9 mouse cellular contexts compared by ENCODE assay signal in genomic region chr7:27449256-27449862, GRCm38 (mm10). TPM values are rescaled to one million over a fixed set of nuclear protein-coding genes. Genes with fewer than 3 reads are reported as not detected.
DNase-seq lines count a peak whose midpoint lies in the region; ATAC-seq lines count a peak whose summit lies in the region.
"Had no signal": no experiment of that assay in that cellular context is flagged by ENCODE, and none has a peak within 500 bp of the region (broad histone marks: within the 10 kb centered on the region; RNA-seq: fewer than 3 reads in every experiment).

No protein-coding gene starts in this region.

- peaks cover 23% of the 10 kb centered on the region for H3K27me3 ChIP-seq in midbrain, embryonic 11.5 days (ENCODE audit: control insufficient read depth, insufficient read depth, low read length)
- no peaks in the 10 kb centered on the region; the same call in 1 of the 2 replicates for H3K27me3 ChIP-seq in midbrain, embryonic 15.5 days (replicated peaks)
- peaks cover 28% of the 10 kb centered on the region for H3K27me3 ChIP-seq in intestine, embryonic 14.5 days (replicated peaks; ENCODE audit: control insufficient read depth, insufficient read depth, low read length)

- H3K4me3 ChIP-seq in midbrain, embryonic 11.5 days (ENCODE audit: low read depth, low read length), result no peak overlapping the region
- H3K4me3 ChIP-seq in midbrain, embryonic 15.5 days, result no peak overlapping the region
- no peak overlapping the region for H3K4me3 ChIP-seq in intestine, embryonic 14.5 days (ENCODE audit: low read depth, low read length)

- peaks cover 11% of the 10 kb centered on the region for H3K4me1 ChIP-seq in midbrain, embryonic 11.5 days (ENCODE audit: control insufficient read depth, insufficient read depth, low read length)
- H3K4me1 ChIP-seq in midbrain, embryonic 15.5 days, result peaks cover 16% of the 10 kb centered on the region
- peaks cover 14% of the 10 kb centered on the region for H3K4me1 ChIP-seq in intestine, embryonic 14.5 days (replicated peaks; ENCODE audit: control insufficient read depth, insufficient read depth, low read length)

- peak; percentile 94 for DNase-seq in midbrain, embryonic 11.5 days (ENCODE audit: low spot score, missing footprints)
- DNase-seq in c-Kit-negative CD71-positive TER-119-positive erythroid progenitor cells, embryonic 14.5 days (ENCODE audit: low read depth, low spot score), result peak; percentile 83
- peak; percentile 48 to 67 for DNase-seq in frontal cortex, postnatal 36 days (ENCODE audit: low spot score in 2 of 2)
- DNase-seq in intestine, embryonic 14.5 days (ENCODE audit: low spot score), result peak; percentile 88
- peak; percentile 40 to 61 for DNase-seq in left cerebral cortex, postnatal 36 days (ENCODE audit: low spot score in 2 of 2)
- DNase-seq in thymus, adult 18-20 months, result peak; percentile 11 to 34

- intact Hi-C loops in left cerebral cortex, postnatal 36 days (cut with DNase I), result loop anchor here (5.0 kb wide), 2 partner anchors 93 to 112 kb away; partner anchors contain the start of gene Ltbp4

- H3K27ac ChIP-seq in midbrain, embryonic 11.5 days (ENCODE audit: low read depth, low read length), result no peak overlapping the region
- H3K27ac ChIP-seq in midbrain, embryonic 15.5 days, result no peak overlapping the region
- H3K27ac ChIP-seq in intestine, embryonic 14.5 days (ENCODE audit: low read depth), result no peak overlapping the region
- H3K27ac ChIP-seq: embryonic facial prominence, embryonic 15.5 days had no signal

- ATAC-seq in midbrain, embryonic 11.5 days (ENCODE audit: low FRiP score), result no peak
- ATAC-seq in midbrain, embryonic 15.5 days (replicated peaks), result no peak
- no peak for ATAC-seq in intestine, embryonic 14.5 days (replicated peaks; ENCODE audit: low FRiP score, low TSS enrichment, low read depth)
- peak; percentile 11; the same call in 1 of the 2 replicates for ATAC-seq in megakaryocyte-erythroid progenitor cell, adult 5-6 weeks (replicated peaks; ENCODE audit: low FRiP score, low TSS enrichment, poor library complexity, severe bottlenecking)

- no peak overlapping the region for H3K9ac ChIP-seq in midbrain, embryonic 11.5 days (ENCODE audit: low read length)
- no peak overlapping the region for H3K9ac ChIP-seq in midbrain, embryonic 15.5 days
- no peak overlapping the region for H3K9ac ChIP-seq in intestine, embryonic 14.5 days (ENCODE audit: low read length)
- H3K9ac ChIP-seq: embryonic facial prominence, embryonic 15.5 days had no signal

- no peaks in the 10 kb centered on the region for H3K36me3 ChIP-seq in midbrain, embryonic 11.5 days (ENCODE audit: control insufficient read depth, insufficient read depth, low read length)
- no peaks in the 10 kb centered on the region for H3K36me3 ChIP-seq in midbrain, embryonic 15.5 days (replicated peaks)
- no peaks in the 10 kb centered on the region for H3K36me3 ChIP-seq in intestine, embryonic 14.5 days (ENCODE audit: control insufficient read depth, insufficient read depth, low read length)
- H3K36me3 ChIP-seq: embryonic facial prominence, embryonic 15.5 days had no signal

- 62% methylated on average over 10 of the region's 10 CpGs for WGBS in midbrain, embryonic 11.5 days
- 63% methylated on average over 10 of the region's 10 CpGs for WGBS in midbrain, embryonic 15.5 days
- whole genome bisulfite sequencing in intestine, embryonic 14.5 days, result 58% methylated on average over 10 of the region's 10 CpGs

- no peak overlapping the region for H3K4me2 ChIP-seq in midbrain, embryonic 11.5 days
- H3K4me2 ChIP-seq in midbrain, embryonic 15.5 days, result no peak overlapping the region
- no peak overlapping the region for H3K4me2 ChIP-seq in intestine, embryonic 14.5 days (ENCODE audit: low read length)

- no peaks in the 10 kb centered on the region for H3K9me3 ChIP-seq in midbrain, embryonic 11.5 days (ENCODE audit: control insufficient read depth, low read length)
- no peaks in the 10 kb centered on the region for H3K9me3 ChIP-seq in midbrain, embryonic 15.5 days
- no peaks in the 10 kb centered on the region for H3K9me3 ChIP-seq in intestine, embryonic 14.5 days (ENCODE audit: control insufficient read depth, low read length)
- H3K9me3 ChIP-seq: embryonic facial prominence, embryonic 15.5 days had no signal

RNA-seq across cellular contexts. Expression of gene Blvrb, which starts 1.6 kb away (rescaled TPM):
- 33.1 and 39.5 TPM in 2 replicates for polyA plus RNA-seq in midbrain, embryonic 11.5 days (2014; fragmentation: Nextera tagmentation; extraction: Ambion mirVana)
- polyA plus RNA-seq in midbrain, embryonic 15.5 days (2015; fragmentation: Nextera tagmentation; extraction: Ambion mirVana), result 17.9 and 19.5 TPM in 2 replicates
- 52.3 and 54.0 TPM in 2 replicates for polyA plus RNA-seq in intestine, embryonic 14.5 days (2014; fragmentation: Nextera tagmentation; extraction: Ambion mirVana)
- total RNA-seq in left cerebral cortex, postnatal 36 days (2021), result 10 to 100 TPM; 17.0 to 18.0 TPM
- 667 and 741 TPM in 2 replicates for total RNA-seq in megakaryocyte-erythroid progenitor cell, adult 5-6 weeks (2014; fragmentation: Nextera tagmentation)
- 183 and 213 TPM in 2 replicates for total RNA-seq in megakaryocyte-erythroid progenitor cell, adult 5-6 weeks (2017)

RNA-seq across cellular contexts. Expression of gene Sptbn4, which starts 1.9 kb away (rescaled TPM):
- polyA plus RNA-seq in midbrain, embryonic 11.5 days (2014; fragmentation: Nextera tagmentation; extraction: Ambion mirVana), result 0.08 and 0.31 TPM in 2 replicates
- 4.0 and 4.4 TPM in 2 replicates for polyA plus RNA-seq in midbrain, embryonic 15.5 days (2015; fragmentation: Nextera tagmentation; extraction: Ambion mirVana)
- polyA plus RNA-seq in intestine, embryonic 14.5 days (2014; fragmentation: Nextera tagmentation; extraction: Ambion mirVana), result 0.34 and 0.48 TPM in 2 replicates
- total RNA-seq in left cerebral cortex, postnatal 36 days (2021), result 100 to 1,000 TPM; 124 to 166 TPM
- 0.09 and 0.37 TPM in 2 replicates for total RNA-seq in megakaryocyte-erythroid progenitor cell, adult 5-6 weeks (2014; fragmentation: Nextera tagmentation)
- total RNA-seq in megakaryocyte-erythroid progenitor cell, adult 5-6 weeks (2017), result 0.15 TPM in 1 of 2 replicates, not detected in the other

RNA-seq across cellular contexts. Expression of gene Sertad3, which starts 24.2 kb away (rescaled TPM):
- 20.3 and 22.0 TPM in 2 replicates for polyA plus RNA-seq in midbrain, embryonic 11.5 days (2014; fragmentation: Nextera tagmentation; extraction: Ambion mirVana)
- polyA plus RNA-seq in midbrain, embryonic 15.5 days (2015; fragmentation: Nextera tagmentation; extraction: Ambion mirVana), result 7.9 and 9.9 TPM in 2 replicates
- polyA plus RNA-seq in intestine, embryonic 14.5 days (2014; fragmentation: Nextera tagmentation; extraction: Ambion mirVana), result 25.2 and 29.0 TPM in 2 replicates
- total RNA-seq in left cerebral cortex, postnatal 36 days (2021), result 1 to 10 TPM; 2.7 to 2.8 TPM
- 4.8 and 10.1 TPM in 2 replicates for total RNA-seq in megakaryocyte-erythroid progenitor cell, adult 5-6 weeks (2014; fragmentation: Nextera tagmentation)
- total RNA-seq in megakaryocyte-erythroid progenitor cell, adult 5-6 weeks (2017), result 4.3 and 12.5 TPM in 2 replicates

RNA-seq across cellular contexts. Expression of gene Sertad1, which starts 37.4 kb away (rescaled TPM):
- polyA plus RNA-seq in midbrain, embryonic 11.5 days (2014; fragmentation: Nextera tagmentation; extraction: Ambion mirVana), result 13.4 and 15.5 TPM in 2 replicates
- 8.3 and 9.2 TPM in 2 replicates for polyA plus RNA-seq in midbrain, embryonic 15.5 days (2015; fragmentation: Nextera tagmentation; extraction: Ambion mirVana)
- 33.9 and 38.4 TPM in 2 replicates for polyA plus RNA-seq in intestine, embryonic 14.5 days (2014; fragmentation: Nextera tagmentation; extraction: Ambion mirVana)
- 10 to 100 TPM; 17.2 to 20.0 TPM for total RNA-seq in left cerebral cortex, postnatal 36 days (2021)
- total RNA-seq in megakaryocyte-erythroid progenitor cell, adult 5-6 weeks (2014; fragmentation: Nextera tagmentation), result 2.0 and 6.6 TPM in 2 replicates
- total RNA-seq in megakaryocyte-erythroid progenitor cell, adult 5-6 weeks (2017), result 9.7 and 11.3 TPM in 2 replicates

RNA-seq across cellular contexts. Expression of gene Prx, which starts 49.8 kb away (rescaled TPM):
- polyA plus RNA-seq in midbrain, embryonic 11.5 days (2014; fragmentation: Nextera tagmentation; extraction: Ambion mirVana), result 0.77 and 0.85 TPM in 2 replicates
- polyA plus RNA-seq in midbrain, embryonic 15.5 days (2015; fragmentation: Nextera tagmentation; extraction: Ambion mirVana), result 1.4 and 1.6 TPM in 2 replicates
- 1.5 and 1.6 TPM in 2 replicates for polyA plus RNA-seq in intestine, embryonic 14.5 days (2014; fragmentation: Nextera tagmentation; extraction: Ambion mirVana)
- total RNA-seq in left cerebral cortex, postnatal 36 days (2021), result under 1 TPM; 0.25 to 0.48 TPM
- total RNA-seq in megakaryocyte-erythroid progenitor cell, adult 5-6 weeks (2014; fragmentation: Nextera tagmentation), result 0.77 and 1.9 TPM in 2 replicates
- 1.3 and 1.4 TPM in 2 replicates for total RNA-seq in megakaryocyte-erythroid progenitor cell, adult 5-6 weeks (2017)

Comparison
In these comparisons a context has a peak if more than half of its experiments do, and no peak if none do; other contexts are left out.
1. DNase-seq: peak in every context shown above with its lines; median percentile 94 in midbrain, embryonic 11.5 days; 88 in intestine, embryonic 14.5 days; 83 in c-Kit-negative CD71-positive TER-119-positive erythroid progenitor cells, embryonic 14.5 days; 58 in frontal cortex, postnatal 36 days; 50 in left cerebral cortex, postnatal 36 days; 22 in thymus, adult 18-20 months.